Mouse (Mus musculus): ENCODE measurements around the gene Ahnak. TPM values are rescaled to one million over a fixed set of nuclear protein-coding genes. Genes with fewer than 3 reads are reported as not detected.
"Not testable (repeated sequence)": the region's sequence is repeated elsewhere in the genome, so short reads cannot be mapped to it uniquely, and the experiment has no call there.

The Ahnak gene
- total RNA-seq, 2 experiments from 2014 or later: 1.5 to 24.7 TPM

DNA sequence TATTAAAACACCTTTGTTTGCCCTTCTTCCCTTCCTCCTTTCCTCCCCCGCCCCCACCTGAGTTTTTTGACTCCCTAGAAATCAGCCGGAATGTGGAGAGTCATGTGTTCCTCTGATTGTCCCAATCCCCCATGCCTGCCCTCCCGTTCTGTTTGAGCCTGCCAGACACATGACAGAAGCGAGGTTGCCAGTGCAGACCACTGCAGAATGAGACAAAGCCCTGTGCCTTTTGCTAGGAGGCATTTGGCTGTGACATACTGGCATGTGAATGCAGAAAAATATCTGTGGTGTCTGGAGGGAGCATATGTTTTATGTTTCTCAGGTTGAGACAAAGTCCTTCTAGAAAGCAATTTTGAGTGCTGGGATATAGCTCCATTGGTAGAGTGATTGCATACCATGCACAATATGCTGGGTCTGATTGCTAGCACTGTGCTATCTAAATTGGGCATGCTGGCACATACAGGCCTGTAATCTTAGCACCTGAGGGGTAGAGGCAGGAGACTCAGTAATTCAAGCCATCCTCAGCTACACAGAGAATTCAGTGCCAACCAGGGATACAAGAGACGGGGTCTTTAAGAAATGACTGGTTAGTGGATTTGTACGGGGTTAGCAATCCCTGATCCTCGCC is 43.5 kb downstream of the Ahnak start:
- no peak for ATAC-seq (replicated peaks; ENCODE audit: low FRiP score, low TSS enrichment, poor library complexity, severe bottlenecking)

DNA sequence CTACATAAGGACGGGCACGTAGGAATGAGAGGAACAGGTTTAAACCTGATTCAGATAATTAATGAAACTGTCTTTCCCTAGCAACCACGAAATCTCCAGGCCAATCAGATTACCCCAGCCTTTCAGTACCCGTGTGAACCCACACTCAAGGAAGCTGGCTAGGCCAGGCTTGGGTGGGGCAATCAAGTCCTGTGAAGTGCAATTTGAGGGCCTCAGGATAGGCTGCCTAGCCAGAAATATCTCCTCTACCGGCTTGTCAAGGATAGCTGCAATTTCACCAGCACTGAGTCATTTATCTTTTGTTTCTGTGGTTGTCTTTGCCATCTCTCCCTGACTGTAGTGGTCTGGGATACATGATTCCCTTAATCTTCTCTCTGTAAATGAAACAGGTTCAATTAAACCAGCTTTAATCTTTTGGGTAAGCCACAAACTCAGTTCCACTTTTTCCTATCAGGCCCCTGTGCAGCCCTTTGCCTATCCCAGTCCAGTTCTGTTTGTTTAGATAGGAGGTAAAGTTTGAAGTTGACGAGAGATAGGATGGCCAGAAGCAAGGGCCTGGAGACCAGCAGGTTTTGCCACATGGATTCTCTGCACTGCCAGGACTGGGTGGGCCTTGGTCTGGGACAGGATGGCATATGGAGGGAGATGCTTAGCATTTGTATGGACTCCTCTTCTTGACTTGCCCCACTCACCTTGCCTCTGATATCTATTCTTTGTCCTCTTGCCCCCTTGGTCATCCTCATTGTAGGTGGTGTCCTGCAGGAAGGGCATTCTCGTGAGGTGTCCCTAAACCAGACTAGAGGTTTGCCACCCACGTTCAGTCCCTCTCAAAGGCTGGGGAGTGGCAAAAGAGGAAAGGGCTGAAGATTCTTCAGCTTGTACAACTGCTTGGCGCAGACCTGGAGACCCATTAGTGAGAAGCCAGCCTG is 44.6 kb downstream of the Ahnak start:
- peak; percentile 89 for ATAC-seq (replicated peaks; ENCODE audit: low FRiP score, low TSS enrichment, poor library complexity, severe bottlenecking)

DNA sequence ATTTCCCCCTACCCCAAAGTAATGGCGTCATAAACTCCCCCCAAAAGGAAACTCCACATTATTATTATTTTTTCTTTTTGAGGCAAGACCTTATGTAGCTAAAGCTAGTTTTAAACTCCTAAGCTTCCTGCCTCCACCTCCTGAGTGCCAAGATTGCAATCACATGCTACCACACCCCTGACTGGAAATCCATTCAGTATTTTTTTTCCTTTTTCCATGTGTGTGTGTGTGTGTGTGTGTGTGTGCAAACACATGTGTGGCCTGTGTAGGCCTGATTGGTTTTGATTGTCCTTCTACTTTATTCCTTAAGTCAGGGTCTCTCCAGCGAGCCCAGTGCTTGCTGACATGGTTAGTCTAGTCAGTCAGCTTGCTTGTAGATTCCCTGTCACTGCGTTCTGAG is 45.4 kb downstream of the Ahnak start:
- no peak for ATAC-seq (replicated peaks; ENCODE audit: low FRiP score, low TSS enrichment, poor library complexity, severe bottlenecking)

DNA sequence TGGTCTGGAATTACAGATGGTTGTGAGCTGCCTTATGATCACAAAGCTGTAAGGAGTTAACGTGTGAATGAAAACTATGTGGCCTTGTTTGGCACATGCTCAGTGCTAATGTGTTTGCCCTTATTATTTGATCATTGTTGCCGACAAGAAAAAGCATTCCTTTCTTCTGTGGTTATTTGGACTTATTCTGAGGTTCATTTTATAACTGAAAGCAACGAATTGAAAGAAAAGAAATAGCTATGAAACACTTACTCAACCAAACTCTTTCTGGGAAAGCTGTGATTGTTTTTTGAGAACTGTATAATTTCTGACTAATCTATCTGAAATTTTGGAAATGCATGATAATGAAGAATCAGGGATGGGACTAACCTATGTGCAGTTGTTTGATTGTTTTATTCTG is 46.0 kb downstream of the Ahnak start:
- ATAC-seq (replicated peaks; ENCODE audit: low FRiP score, low TSS enrichment, poor library complexity, severe bottlenecking): no peak

DNA sequence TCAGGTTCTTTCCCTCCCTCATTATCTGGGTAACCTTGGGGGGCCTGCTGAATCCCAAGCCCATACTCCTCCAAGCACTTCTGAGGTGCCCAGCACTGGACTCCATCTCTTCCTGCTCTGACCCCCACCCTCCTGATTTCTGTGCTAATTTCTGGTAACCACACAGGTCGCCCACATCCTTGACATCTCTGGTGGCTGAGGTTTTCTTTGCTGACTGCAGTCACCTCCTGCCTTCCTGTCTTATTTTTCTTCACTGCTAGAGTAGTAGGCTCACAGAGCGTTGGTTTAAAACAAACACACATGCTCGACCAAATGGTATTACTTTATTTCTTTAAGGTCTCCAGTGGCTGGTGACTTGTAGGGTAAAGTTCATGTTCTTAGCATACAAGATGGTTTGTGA is 49.1 kb downstream of the Ahnak start:
- ATAC-seq (replicated peaks; ENCODE audit: low FRiP score, low TSS enrichment, poor library complexity, severe bottlenecking): no peak

DNA sequence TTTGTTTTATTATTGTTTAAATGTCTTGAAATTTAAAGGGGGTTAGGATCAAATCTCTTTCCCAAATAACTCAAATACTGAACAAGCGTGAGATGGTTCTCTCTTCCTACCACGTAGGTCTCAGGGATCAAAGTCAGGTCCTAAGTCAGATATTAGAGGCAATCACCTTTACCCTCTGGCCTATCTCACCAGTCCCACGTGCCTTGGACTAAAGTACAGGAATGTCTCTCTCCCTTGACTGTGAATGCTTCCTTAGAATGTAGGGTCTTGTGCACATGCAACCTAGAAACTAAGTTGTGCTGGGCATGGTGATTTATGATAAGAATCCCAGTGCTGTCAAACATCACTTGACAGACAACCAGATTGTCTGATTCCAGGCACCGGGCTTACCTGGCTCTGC is 50.2 kb downstream of the Ahnak start:
- ATAC-seq (replicated peaks; ENCODE audit: low FRiP score, low TSS enrichment, poor library complexity, severe bottlenecking): no peak

DNA sequence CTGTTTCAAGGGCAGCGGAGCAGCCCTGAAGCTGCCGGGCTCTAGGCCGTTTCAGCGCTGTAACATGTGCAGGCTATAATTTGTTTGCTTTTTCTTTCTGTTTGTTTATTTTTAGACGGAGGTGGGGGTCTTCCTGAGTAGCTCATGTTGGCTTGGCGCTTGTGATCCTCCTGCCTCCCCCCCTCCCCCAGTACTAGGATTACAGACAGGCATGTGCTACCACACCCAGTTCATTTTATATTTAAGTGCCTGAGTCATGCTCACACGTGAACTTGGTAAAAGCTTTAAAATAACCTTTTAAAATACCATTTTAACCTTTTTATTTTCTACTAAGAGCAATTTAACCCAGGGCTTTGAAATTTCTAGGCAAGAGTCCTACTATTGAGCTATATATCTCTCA is 50.8 kb downstream of the Ahnak start:
- no peak for ATAC-seq (replicated peaks; ENCODE audit: low FRiP score, low TSS enrichment, poor library complexity, severe bottlenecking)

DNA sequence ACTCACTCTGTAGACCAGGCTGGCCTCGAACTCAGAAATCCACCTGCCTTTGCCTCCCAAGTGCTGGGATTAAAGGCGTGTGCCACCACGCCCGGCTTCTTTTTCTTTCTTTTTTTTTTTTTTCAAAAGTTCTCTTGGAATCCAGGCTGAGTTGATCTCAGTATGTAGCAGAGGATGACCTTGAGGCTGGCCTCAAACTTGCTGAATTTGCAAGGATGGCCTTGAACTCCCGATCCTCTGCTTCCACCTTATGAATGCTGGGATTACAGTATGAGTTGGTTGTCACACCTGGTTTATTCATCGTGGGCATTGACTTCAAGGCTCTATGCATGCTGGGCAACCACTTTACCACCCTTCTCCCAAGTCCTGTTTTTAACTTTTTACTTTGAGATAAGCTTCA is 51.6 kb downstream of the Ahnak start:
- no peak for ATAC-seq (replicated peaks; ENCODE audit: low FRiP score, low TSS enrichment, poor library complexity, severe bottlenecking)

DNA sequence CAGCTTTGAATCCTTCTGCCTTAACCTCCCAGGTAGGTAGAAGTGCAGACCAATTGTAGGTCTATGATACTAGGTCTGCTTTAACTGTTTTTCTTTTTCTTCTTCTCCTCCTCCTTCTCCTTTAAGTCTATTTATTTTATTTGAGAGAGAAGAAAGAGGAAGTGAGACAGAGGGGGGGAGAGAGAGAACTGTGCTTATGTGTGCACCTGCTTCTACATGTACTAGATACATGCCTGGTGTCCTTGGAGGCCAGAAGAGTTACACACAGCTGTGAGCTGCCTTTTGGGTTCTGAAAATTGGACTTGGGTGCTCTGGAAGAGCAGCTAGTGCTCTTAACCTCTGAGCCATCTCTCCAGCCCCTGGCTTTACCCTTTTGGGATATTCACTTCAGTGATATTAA is 52.0 kb downstream of the Ahnak start:
- ATAC-seq (replicated peaks; ENCODE audit: low FRiP score, low TSS enrichment, poor library complexity, severe bottlenecking): no peak

DNA sequence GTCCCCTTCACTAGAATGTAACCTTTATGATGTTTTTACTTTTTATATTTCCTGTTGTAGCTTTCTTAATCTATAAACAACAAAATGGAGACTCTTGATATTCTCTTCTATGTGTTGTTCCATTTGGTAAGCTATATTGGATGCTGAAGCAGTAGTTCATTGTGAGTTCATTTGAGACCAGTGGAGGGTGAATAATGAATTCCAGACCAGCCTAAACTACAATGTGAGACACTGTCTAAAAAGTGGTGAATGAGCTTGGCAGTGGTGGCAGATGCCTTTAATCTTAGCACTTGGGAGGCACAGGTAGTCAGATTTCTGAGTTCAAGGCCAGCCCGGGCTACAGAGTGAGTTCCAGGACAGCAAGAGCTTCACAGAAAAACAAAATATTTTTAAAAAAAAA is 54.0 kb downstream of the Ahnak start:
- ATAC-seq (replicated peaks; ENCODE audit: low FRiP score, low TSS enrichment, poor library complexity, severe bottlenecking): no peak

DNA sequence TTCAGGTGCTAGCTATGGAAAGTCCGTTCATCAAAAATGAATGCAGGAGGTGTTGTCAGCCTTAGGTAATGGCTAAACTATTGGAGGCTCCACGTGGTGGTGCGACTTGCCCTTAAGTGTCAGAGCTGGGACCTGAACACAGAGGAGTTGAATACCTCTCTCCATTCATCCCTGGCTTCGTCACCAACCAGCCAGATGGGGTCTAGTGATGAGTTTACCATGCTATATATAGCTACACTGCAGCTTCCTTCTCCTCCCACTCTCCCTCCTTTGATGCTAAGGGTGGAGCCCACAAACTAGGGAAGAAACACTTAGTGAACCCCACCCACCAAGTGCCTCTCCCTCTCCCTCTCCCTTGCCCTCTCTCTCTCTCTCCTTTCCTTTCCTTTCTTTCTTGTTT is 55.2 kb downstream of the Ahnak start:
- no peak for ATAC-seq (replicated peaks; ENCODE audit: low FRiP score, low TSS enrichment, poor library complexity, severe bottlenecking)

DNA sequence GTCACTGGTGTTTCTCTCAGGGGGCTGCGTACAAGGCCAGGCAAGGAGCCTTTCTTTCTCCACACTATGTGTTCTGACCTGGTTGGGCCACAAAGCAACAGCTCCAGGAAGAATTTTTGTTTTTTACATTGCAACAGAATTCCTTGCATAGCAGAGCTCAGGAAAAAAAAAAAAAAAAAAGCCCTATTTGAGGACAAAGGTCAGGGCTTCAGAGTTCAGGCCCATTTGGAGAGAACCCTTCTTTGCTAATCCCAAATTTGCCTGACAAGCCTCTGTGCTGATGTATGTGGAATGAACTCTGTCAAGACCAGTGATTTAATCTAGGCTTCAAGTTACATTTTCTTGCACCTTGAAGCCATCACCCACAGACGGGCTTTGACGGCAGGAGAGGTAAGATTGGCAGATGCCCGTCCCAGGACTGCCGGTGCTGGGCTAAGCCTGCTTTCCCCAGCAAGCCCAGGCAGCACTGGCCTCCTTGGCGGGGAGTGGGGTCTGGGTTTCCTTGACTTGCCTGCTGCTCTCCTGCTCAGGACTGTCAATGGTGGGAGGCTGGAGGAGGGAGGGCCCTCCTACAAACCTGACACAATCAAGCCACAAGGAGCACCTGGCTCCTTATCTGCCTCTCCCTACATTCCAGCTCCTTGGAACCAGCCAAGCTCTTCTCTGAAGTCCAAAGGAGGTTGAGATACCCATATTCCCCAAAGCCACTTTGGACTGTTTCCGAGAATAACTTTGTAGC is 58.3 kb downstream of the Ahnak start:
- ATAC-seq (replicated peaks; ENCODE audit: low FRiP score, low TSS enrichment, poor library complexity, severe bottlenecking): no peak

DNA sequence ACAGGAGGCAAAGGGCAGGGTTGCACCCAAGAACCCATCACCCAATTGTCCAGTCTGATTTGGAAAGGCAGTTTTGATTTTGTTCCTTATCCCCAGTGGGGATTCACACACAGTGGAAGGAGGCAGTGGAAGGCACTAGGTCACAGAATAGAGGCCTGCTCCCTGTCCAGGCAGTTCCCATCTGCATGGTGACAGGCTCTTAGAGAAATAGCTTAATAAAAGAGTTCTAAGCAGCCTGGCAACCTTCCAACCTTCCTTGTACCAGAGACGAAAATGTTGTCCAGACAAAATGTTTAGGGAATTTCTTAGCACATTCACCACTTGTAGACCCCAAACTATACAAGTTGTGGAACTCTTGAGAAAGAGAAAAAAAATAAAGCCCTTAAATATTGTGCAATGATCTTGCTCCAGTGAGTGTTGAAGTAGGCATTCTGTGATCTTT is 58.9 kb downstream of the Ahnak start:
- no peak for ATAC-seq (replicated peaks; ENCODE audit: low FRiP score, low TSS enrichment, poor library complexity, severe bottlenecking)

DNA sequence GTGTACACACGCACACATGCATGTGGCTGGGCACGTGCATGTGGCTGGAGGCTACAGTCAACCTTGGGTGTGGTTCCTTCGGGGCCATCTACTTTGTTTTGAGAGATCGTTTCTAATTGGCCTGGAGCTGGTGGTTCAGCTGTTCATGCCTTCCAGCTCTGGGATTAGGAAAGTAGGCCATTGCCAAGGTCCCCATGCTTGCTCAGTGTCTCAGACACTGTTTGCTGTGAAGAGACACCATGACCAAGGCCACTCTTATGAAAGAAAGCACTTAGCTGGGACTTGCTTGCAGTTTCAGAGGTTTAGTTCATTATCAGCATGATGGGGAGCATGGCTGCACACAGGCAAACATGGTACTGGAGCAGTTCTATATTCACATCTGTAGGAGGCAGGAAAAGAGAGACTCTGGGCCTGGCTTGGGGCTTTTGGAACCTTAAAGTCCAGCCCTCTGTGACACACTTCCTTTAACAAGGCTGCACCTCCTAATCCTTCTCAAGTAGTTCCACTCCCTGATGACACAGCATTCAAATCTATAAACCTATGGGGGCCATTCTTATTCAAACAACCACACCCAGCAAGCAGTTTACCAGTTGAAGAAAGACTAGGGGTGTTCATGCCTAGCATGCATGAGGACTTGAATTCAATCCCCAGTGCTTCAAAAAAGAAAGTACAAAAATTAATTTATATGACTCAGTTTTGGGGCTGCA is 60.0 kb downstream of the Ahnak start:
- ATAC-seq (replicated peaks; ENCODE audit: low FRiP score, low TSS enrichment, poor library complexity, severe bottlenecking): no peak

DNA sequence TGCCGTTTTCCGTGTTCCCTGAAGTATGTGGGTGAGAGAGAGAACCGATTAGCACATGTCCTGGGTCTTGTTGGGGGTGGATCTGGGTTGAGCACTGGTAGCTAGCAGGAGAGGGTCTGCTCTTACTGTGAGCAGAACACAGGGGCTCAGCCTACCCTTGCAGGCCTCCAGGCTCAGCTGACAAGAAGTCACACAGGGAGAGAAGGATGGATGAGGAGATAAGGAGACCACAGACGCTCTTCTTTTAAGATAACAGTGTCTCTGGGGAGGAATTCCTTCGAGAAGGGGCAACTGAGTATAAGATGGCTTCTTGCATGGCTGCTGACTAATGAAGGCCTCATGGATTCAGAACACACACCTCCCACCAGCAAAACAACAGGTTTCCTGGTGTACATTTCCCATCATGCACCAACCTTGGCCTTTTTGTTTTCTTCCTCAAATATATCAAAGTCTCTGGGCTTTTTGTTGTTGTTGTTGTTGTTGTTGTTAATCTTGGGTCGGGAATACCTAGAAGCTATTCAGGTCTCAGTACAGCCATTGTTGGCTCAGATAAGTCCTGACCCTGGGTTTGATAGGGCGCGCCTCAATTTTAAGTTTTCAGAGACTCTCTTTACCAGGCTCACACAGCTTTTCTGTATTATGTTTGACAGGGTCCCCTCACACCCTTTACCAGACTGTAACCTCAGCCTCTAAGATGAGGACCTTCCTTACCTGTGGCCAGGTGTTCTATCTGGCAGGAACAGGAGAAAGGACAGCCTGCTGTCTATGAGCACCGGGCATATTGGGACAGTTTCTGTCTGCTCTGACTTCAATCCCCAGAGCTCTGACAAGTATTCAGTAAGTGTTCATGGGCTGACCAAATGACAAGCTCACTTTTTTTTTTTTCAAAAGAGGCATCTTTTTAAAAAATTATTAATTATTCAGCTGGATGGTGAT is 61.5 kb downstream of the Ahnak start:
- peak; percentile 89 for ATAC-seq (replicated peaks; ENCODE audit: low FRiP score, low TSS enrichment, poor library complexity, severe bottlenecking)

DNA sequence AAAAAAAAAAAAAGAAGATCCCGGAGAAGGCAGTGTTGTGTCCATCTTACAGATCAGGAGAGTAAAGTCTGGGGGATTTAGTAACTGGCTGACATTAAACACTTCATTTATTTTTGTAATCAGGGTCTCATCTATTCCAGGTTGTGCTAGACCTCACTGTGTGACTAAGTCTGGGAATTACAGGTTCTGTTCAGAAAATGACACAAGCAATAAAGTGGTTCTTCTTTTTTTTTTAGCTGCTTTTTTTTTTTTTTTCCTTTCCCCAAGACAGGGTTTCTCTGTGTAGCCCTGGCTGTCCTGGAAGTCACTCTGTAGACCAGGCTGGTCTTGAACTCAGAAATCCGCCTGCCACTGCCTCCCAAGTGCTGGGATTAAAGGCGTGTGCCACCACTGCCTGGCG is 62.9 kb downstream of the Ahnak start:
- ATAC-seq (replicated peaks; ENCODE audit: low FRiP score, low TSS enrichment, poor library complexity, severe bottlenecking): not testable (repeated sequence)

DNA sequence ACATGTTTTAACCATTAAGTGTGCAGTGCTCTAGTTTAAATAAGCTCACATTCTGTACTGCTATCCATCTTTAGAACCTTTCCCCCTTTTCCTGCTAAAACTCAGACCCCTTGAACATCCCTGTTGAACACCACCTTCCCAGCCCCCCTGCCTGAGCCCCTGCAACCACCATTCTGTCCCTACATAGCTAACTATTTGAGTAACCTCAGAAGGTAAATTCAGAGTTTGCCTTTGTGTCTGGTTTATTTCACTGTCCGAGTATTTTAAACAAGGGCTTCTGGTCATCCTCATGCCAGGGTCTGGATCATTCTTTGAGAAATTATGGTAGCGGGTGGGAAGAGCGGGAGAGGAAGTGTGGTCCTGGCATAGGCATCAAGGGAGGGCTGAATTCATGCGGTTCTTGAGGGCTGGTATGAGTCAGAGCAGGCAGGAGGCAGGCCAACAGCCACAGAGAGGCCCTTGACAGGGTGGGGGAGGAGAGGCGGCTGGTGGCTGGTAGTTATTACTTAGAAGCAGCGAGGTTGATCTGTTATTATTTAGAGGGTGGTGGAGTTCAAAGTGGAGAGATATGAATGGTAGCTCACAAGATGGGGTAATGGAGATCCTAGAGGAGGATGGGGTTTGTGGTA is 63.8 kb downstream of the Ahnak start:
- peak; percentile 60 for ATAC-seq (replicated peaks; ENCODE audit: low FRiP score, low TSS enrichment, poor library complexity, severe bottlenecking)

DNA sequence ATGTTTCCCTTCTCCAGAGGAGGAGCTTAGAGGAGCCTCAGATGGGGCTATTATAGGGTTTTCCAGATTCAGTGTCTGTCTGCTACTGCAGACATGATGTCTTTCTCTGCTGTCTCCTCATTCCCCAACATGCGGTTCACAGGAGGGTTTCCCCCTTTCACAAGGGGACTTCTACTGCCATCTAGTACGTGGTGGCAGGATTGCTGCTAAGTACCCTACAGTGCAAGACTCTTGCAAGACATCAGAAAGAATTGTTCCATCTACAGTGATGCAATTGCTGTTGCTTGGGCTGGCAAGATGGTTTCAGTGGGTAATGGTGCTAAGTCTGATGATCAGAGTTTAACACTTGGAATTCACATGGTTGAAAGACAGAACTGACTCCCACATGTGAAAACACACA is 66.1 kb downstream of the Ahnak start:
- ATAC-seq (replicated peaks; ENCODE audit: low FRiP score, low TSS enrichment, poor library complexity, severe bottlenecking): no peak
